Mouse (Mus musculus): Measurements from ENCODE around the gene Lrrc23. TPM values are rescaled to one million over a fixed set of nuclear protein-coding genes. Genes with fewer than 3 reads are reported as not detected.

Gene Lrrc23
- polyA plus RNA-seq, 1 experiment from 2014 or later = 2.4 TPM

- DNase-seq (ENCODE audit: low spot score) = peak; percentile 70
Observed at GRCm38 (mm10) chr6:124769101-124769765, 10.3 kb downstream of the Lrrc23 start, which contains the start of gene Eno2. Eno2 (minus strand) TSS chr6:124769673.

- DNase-seq (ENCODE audit: low spot score) = no peak
Observed at GRCm38 (mm10) chr6:124768704-124769044, 10.9 kb downstream of the Lrrc23 start.

GRCm38 (mm10) chr6:124767920-124768703 is 11.4 kb downstream of the Lrrc23 start:
- no peak for DNase-seq (ENCODE audit: low spot score)

GRCm38 (mm10) chr6:124767536-124767919 is 12.0 kb downstream of the Lrrc23 start:
- no peak for DNase-seq (ENCODE audit: low spot score)

- no peak for DNase-seq (ENCODE audit: low spot score)
Observed at GRCm38 (mm10) chr6:124765951-124766350, 13.6 kb downstream of the Lrrc23 start.

GRCm38 (mm10) chr6:124759259-124759658 is 20.3 kb downstream of the Lrrc23 start:
- peak; percentile 88 for DNase-seq (ENCODE audit: low spot score)

GRCm38 (mm10) chr6:124758849-124759232 is 20.7 kb downstream of the Lrrc23 start:
- no peak for DNase-seq (ENCODE audit: low spot score)

- DNase-seq (ENCODE audit: low spot score) = no peak
Observed at GRCm38 (mm10) chr6:124757909-124758848, 21.3 kb downstream of the Lrrc23 start.

GRCm38 (mm10) chr6:124757351-124757880 is 22.1 kb downstream of the Lrrc23 start:
- DNase-seq (ENCODE audit: low spot score) = no peak

GRCm38 (mm10) chr6:124756652-124757350 is 22.7 kb downstream of the Lrrc23 start:
- DNase-seq (ENCODE audit: low spot score) = peak; percentile 40

- no peak for DNase-seq (ENCODE audit: low spot score)
Observed at GRCm38 (mm10) chr6:124755831-124756595, 23.5 kb downstream of the Lrrc23 start, which contains the start of the genes Gm45234 and Atn1. Gm45234 (minus strand) TSS chr6:124756021. Atn1 (minus strand) TSS chr6:124756524.

GRCm38 (mm10) chr6:124755306-124755705 is 24.2 kb downstream of the Lrrc23 start:
- DNase-seq (ENCODE audit: low spot score) = no peak

- no peak for DNase-seq (ENCODE audit: low spot score)
Observed at GRCm38 (mm10) chr6:124753861-124754260, 25.7 kb downstream of the Lrrc23 start.

GRCm38 (mm10) chr6:124750405-124750804 is 29.1 kb downstream of the Lrrc23 start:
- peak; percentile 55 for DNase-seq (ENCODE audit: low spot score)

GRCm38 (mm10) chr6:124746654-124747632 is 32.6 kb downstream of the Lrrc23 start:
- no peak for DNase-seq (ENCODE audit: low spot score)

GRCm38 (mm10) chr6:124746296-124746605 is 33.3 kb downstream of the Lrrc23 start:
- no peak for DNase-seq (ENCODE audit: low spot score)

- peak; percentile 96 for DNase-seq (ENCODE audit: low spot score)
Observed at GRCm38 (mm10) chr6:124745490-124746295, 33.8 kb downstream of the Lrrc23 start.

- no peak for DNase-seq (ENCODE audit: low spot score)
Observed at GRCm38 (mm10) chr6:124744755-124745321, 34.7 kb downstream of the Lrrc23 start.

Measured in thymus, postnatal 0 days (tissue).